Mouse (Mus musculus) 416B (cell line): ENCODE measurements around the gene Gm21258.
"Not testable (repeated sequence)": the region's sequence is repeated elsewhere in the genome, so short reads cannot be mapped to it uniquely, and the experiment has no call there.

Experiments
- DNase-seq: peaks from one replicate; pipeline ENCODE4 v3.0.0; 2011; ENCODE audit warnings: low read depth

The Gm21258 gene

GRCm38 (mm10) chrY:52779740-52780139 lies at the start of gene Gm21258:
TSS of gene Gm21258 (plus strand) at chrY:52780040.
- not testable (repeated sequence) for DNase-seq
